Mouse (Mus musculus): ENCODE measurements at regions not wholly inside any gene's neighbourhood (a gene's known extent, or its start where the extent isn't known, plus 50 kb on each side); places are given as distances from the start of the nearest gene placed in this dataset.
A peak's percentile ranks its signal among the peaks of the same experiment; 100 is the strongest.

DNA sequence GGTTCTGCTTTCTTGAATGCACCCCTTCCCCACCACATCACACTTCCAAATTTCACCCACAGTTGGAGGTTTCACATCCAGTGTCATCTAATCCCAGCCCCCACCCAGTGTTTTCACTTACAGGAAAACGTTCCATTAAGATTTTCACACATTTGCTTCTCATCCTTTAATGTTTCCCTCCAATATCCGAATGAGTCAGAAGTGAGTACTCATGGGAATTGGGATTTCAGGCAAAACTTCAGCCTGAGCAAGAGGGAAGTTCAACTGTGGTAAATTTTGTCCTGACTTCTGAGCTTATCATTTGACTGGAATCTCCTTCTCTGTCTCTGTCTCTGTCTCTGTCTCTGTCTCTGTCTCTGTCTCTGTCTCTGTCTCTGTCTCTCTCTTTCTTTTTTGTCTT is 350.3 kb upstream of the Klf4 start:
- Histone ChIP-seq H3K9me3 (replicated peaks; ENCODE audit: control insufficient read depth, low read length) (no peaks in the 10 kb centered on the region), H3K4me1 (ENCODE audit: control insufficient read depth, insufficient read depth, low read length) (no peaks in the 10 kb centered on the region), H3K27me3 (ENCODE audit: control insufficient read depth, insufficient read depth, low read length) (no peaks in the 10 kb centered on the region), H3K4me2 (ENCODE audit: low read depth, low read length) (no peak overlapping the region), H3K36me3 (ENCODE audit: control insufficient read depth, insufficient read depth, low read length) (no peaks in the 10 kb centered on the region), H3K4me3 (replicated peaks; ENCODE audit: low read length) (no peak overlapping the region), H3K9ac (ENCODE audit: low read length) (no peak overlapping the region), H3K27ac (ENCODE audit: low read length) (no peak overlapping the region)
- no peak for ATAC-seq (ENCODE audit: insufficient read depth, low FRiP score)
- WGBS: 42% methylated on average over 2 of the region's 2 CpGs

DNA sequence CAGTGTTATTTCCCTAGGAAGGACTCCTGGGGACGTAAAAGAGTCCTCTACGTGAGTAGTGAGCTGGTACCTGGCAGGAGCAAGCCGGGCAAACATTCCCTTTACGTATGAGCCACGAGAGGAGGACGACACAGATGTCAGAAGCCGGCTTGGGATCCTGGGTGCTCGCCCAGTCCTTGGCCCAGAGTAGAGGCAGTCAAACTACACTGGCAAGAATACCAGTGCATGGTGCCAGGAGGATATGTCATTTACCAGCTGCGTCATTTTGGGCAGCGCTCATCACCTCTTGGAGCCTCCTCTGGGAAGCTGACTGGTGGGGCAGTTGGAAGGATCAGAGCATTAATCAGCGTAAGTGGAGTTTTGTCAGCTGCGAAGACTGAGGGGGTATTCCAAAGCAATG is 343.0 kb upstream of the Klf4 start:
- Histone ChIP-seq H3K4me2 (ENCODE audit: low read depth, low read length) (no peak overlapping the region), H3K27me3 (ENCODE audit: control insufficient read depth, insufficient read depth, low read length) (no peaks in the 10 kb centered on the region), H3K36me3 (ENCODE audit: control insufficient read depth, insufficient read depth, low read length) (no peaks in the 10 kb centered on the region), H3K4me3 (replicated peaks; ENCODE audit: low read length) (no peak overlapping the region), H3K9ac (ENCODE audit: low read length) (no peak overlapping the region), H3K27ac (ENCODE audit: low read length) (no peak overlapping the region), H3K4me1 (ENCODE audit: control insufficient read depth, insufficient read depth, low read length) (no peaks in the 10 kb centered on the region), H3K9me3 (replicated peaks; ENCODE audit: control insufficient read depth, low read length) (no peaks in the 10 kb centered on the region)
- no peak for ATAC-seq (ENCODE audit: insufficient read depth, low FRiP score)
- whole genome bisulfite sequencing: 88% methylated on average over 12 of the region's 12 CpGs

GRCm38 (mm10) chr4:55874875-55875274 is 342.6 kb upstream of the Klf4 start:
- no peaks in the 10 kb centered on the region for H3K27me3 ChIP-seq (ENCODE audit: control insufficient read depth, insufficient read depth, low read length)
- no peak overlapping the region for H3K4me3 ChIP-seq (replicated peaks; ENCODE audit: low read length)
- no peak overlapping the region for H3K9ac ChIP-seq (ENCODE audit: low read length)
- ATAC-seq (ENCODE audit: insufficient read depth, low FRiP score): no peak
- H3K36me3 ChIP-seq (ENCODE audit: control insufficient read depth, insufficient read depth, low read length): no peaks in the 10 kb centered on the region
- H3K27ac ChIP-seq (ENCODE audit: low read length): no peak overlapping the region
- WGBS: 78% methylated on average over 7 of the region's 7 CpGs
- H3K4me1 ChIP-seq (ENCODE audit: control insufficient read depth, insufficient read depth, low read length): no peaks in the 10 kb centered on the region
- no peak overlapping the region for H3K4me2 ChIP-seq (ENCODE audit: low read depth, low read length)
- no peaks in the 10 kb centered on the region for H3K9me3 ChIP-seq (replicated peaks; ENCODE audit: control insufficient read depth, low read length)

DNA sequence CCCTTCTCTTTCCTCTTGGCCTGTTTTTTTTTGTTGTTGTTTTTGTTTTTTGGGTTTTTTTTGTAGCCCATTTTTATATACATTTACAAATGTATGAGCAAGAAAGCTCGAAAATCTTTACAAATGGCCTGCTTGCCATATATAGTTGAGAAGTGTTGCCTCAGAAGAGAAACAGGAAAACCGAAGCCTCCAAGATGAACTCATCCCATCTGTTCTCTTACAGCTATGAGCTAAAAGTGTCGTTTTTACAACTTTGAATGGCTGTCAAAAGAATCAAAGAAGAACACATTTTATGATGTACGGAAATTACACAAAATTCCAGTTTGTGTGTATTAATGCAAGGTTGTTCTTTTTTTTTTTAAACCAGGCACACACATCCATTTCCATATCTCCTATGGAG is 342.0 kb upstream of the Klf4 start:
- ATAC-seq (ENCODE audit: insufficient read depth, low FRiP score): no peak
- Histone ChIP-seq H3K27me3 (ENCODE audit: control insufficient read depth, insufficient read depth, low read length) (no peaks in the 10 kb centered on the region), H3K9me3 (replicated peaks; ENCODE audit: control insufficient read depth, low read length) (no peaks in the 10 kb centered on the region), H3K27ac (ENCODE audit: low read length) (no peak overlapping the region), H3K36me3 (ENCODE audit: control insufficient read depth, insufficient read depth, low read length) (no peaks in the 10 kb centered on the region), H3K9ac (ENCODE audit: low read length) (no peak overlapping the region), H3K4me1 (ENCODE audit: control insufficient read depth, insufficient read depth, low read length) (no peaks in the 10 kb centered on the region), H3K4me2 (ENCODE audit: low read depth, low read length) (no peak overlapping the region), H3K4me3 (replicated peaks; ENCODE audit: low read length) (no peak overlapping the region)
- WGBS: 81% methylated on average over 4 of the region's 4 CpGs

- H3K27me3 ChIP-seq (ENCODE audit: control insufficient read depth, insufficient read depth, low read length): no peaks in the 10 kb centered on the region
- no peak overlapping the region for H3K27ac ChIP-seq (ENCODE audit: low read length)
- H3K4me1 ChIP-seq (ENCODE audit: control insufficient read depth, insufficient read depth, low read length): no peaks in the 10 kb centered on the region
- no peak for ATAC-seq (ENCODE audit: insufficient read depth, low FRiP score)
- H3K4me2 ChIP-seq (ENCODE audit: low read depth, low read length): no peak overlapping the region
- WGBS: 54% methylated on average over 2 of the region's 2 CpGs
- H3K36me3 ChIP-seq (ENCODE audit: control insufficient read depth, insufficient read depth, low read length): no peaks in the 10 kb centered on the region
- no peak overlapping the region for H3K4me3 ChIP-seq (replicated peaks; ENCODE audit: low read length)
- H3K9me3 ChIP-seq (replicated peaks; ENCODE audit: control insufficient read depth, low read length): no peaks in the 10 kb centered on the region
- H3K9ac ChIP-seq (ENCODE audit: low read length): no peak overlapping the region
These were observed 327.8 kb upstream of the Klf4 start for GRCm38 (mm10) chr4:55860055-55860454.

- Histone ChIP-seq H3K4me1 (ENCODE audit: control insufficient read depth, insufficient read depth, low read length) (no peaks in the 10 kb centered on the region), H3K9ac (ENCODE audit: low read length) (no peak overlapping the region), H3K27me3 (ENCODE audit: control insufficient read depth, insufficient read depth, low read length) (no peaks in the 10 kb centered on the region), H3K4me2 (ENCODE audit: low read depth, low read length) (no peak overlapping the region), H3K27ac (ENCODE audit: low read length) (no peak overlapping the region), H3K4me3 (replicated peaks; ENCODE audit: low read length) (no peak overlapping the region), H3K36me3 (ENCODE audit: control insufficient read depth, insufficient read depth, low read length) (no peaks in the 10 kb centered on the region), H3K9me3 (replicated peaks; ENCODE audit: control insufficient read depth, low read length) (no peaks in the 10 kb centered on the region)
- ATAC-seq (ENCODE audit: insufficient read depth, low FRiP score): no peak
- WGBS: 77% methylated on average over 2 of the region's 2 CpGs
These were observed 327.0 kb upstream of the Klf4 start for GRCm38 (mm10) chr4:55859211-55859761.

DNA sequence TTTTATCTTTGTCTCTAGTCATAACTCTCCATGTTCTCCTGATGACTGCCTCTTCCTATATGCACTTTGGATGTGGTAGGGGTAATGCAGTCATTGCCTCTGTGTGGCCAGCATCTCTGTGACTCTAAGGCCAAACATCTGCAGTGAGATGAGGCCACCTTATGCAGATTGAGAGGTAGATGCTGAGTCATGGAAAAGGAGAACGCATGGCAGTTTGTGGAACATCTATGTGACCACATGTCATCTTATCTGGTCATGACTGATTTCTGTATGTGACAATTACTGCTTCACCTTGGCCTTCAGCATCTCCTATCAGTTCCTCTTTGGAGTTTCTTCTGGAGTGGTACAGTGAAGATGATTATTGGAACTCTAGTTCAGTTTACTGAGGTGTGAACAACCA is 319.2 kb upstream of the Klf4 start:
- H3K4me3 ChIP-seq (replicated peaks; ENCODE audit: low read length): no peak overlapping the region
- H3K4me1 ChIP-seq (ENCODE audit: control insufficient read depth, insufficient read depth, low read length): no peaks in the 10 kb centered on the region
- no peaks in the 10 kb centered on the region for H3K9me3 ChIP-seq (replicated peaks; ENCODE audit: control insufficient read depth, low read length)
- no peak overlapping the region for H3K27ac ChIP-seq (ENCODE audit: low read length)
- no peak overlapping the region for H3K4me2 ChIP-seq (ENCODE audit: low read depth, low read length)
- no peak overlapping the region for H3K9ac ChIP-seq (ENCODE audit: low read length)
- WGBS: 82% methylated on average over 1 of the region's 1 CpGs
- H3K36me3 ChIP-seq (ENCODE audit: control insufficient read depth, insufficient read depth, low read length): no peaks in the 10 kb centered on the region
- no peak for ATAC-seq (ENCODE audit: insufficient read depth, low FRiP score)
- no peaks in the 10 kb centered on the region for H3K27me3 ChIP-seq (ENCODE audit: control insufficient read depth, insufficient read depth, low read length)

- Histone ChIP-seq H3K27ac (ENCODE audit: low read length) (no peak overlapping the region), H3K9ac (ENCODE audit: low read length) (no peak overlapping the region), H3K27me3 (ENCODE audit: control insufficient read depth, insufficient read depth, low read length) (no peaks in the 10 kb centered on the region), H3K4me1 (ENCODE audit: control insufficient read depth, insufficient read depth, low read length) (no peaks in the 10 kb centered on the region), H3K9me3 (replicated peaks; ENCODE audit: control insufficient read depth, low read length) (no peaks in the 10 kb centered on the region), H3K36me3 (ENCODE audit: control insufficient read depth, insufficient read depth, low read length) (no peaks in the 10 kb centered on the region), H3K4me3 (replicated peaks; ENCODE audit: low read length) (no peak overlapping the region), H3K4me2 (ENCODE audit: low read depth, low read length) (no peak overlapping the region)
- no peak for ATAC-seq (ENCODE audit: insufficient read depth, low FRiP score)
- WGBS: 72% methylated on average over 5 of the region's 5 CpGs
These were observed 318.8 kb upstream of the Klf4 start for GRCm38 (mm10) chr4:55851027-55851426.

DNA sequence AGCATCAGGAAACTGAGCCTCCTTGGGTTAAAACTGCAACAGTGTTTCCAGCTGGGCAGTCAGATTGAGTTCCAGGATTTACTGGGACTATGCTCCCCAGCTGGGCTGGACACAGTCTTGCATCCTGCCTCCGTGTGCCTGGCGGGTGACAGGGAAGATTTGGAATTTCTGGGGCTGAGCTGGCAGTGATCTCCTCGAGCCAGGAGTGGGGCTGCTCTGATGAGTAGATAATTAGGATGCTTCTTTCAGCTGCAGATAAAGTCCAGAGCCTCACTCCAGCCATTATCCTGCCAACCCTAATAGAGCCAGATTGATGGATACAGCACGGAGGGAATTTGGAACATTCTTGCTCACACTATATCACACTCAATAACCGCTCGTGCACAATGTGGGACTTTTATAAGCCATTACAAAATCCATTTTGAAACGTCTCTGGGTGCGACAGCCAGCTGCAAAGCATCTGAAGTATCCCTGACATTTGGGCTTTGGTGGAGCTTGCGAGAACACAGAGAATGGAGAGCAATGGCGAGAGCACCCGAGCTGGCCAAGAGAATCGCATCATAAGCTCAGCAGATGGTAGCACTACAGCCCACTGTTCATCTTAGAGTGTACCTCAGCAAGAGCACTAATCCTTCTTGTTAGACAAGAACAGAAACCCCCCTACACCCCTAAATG is 311.6 kb upstream of the Klf4 start:
- Histone ChIP-seq H3K9me3 (replicated peaks; ENCODE audit: control insufficient read depth, low read length) (no peaks in the 10 kb centered on the region), H3K27me3 (ENCODE audit: control insufficient read depth, insufficient read depth, low read length) (no peaks in the 10 kb centered on the region), H3K4me1 (ENCODE audit: control insufficient read depth, insufficient read depth, low read length) (peaks cover 15% of the 10 kb centered on the region), H3K36me3 (ENCODE audit: control insufficient read depth, insufficient read depth, low read length) (no peaks in the 10 kb centered on the region), H3K9ac (ENCODE audit: low read length) (no peak overlapping the region), H3K4me2 (ENCODE audit: low read depth, low read length) (no peak overlapping the region), H3K27ac (ENCODE audit: low read length) (peak overlapping the region; percentile 66), H3K4me3 (replicated peaks; ENCODE audit: low read length) (no peak overlapping the region)
- peak; percentile 89 for ATAC-seq (ENCODE audit: insufficient read depth, low FRiP score)
- 30% methylated on average over 12 of the region's 12 CpGs for WGBS

Data from stomach, embryonic 16.5 days (tissue).